Mouse (Mus musculus) cerebellum, postnatal 36 days (tissue): ENCODE results near the gene Obsl1.

Source experiments
- DNase-seq, 2 experiments: peaks; one replicate each; pipeline ENCODE4 v3.0.0; 2021 to 2022; ENCODE audit warnings: mixed read lengths in 2 of 2

Obsl1 gene

GRCm38 (mm10) chr1:75486561-75486960 is 19.7 kb downstream of the Obsl1 start:
- no peak for DNase-seq

- DNase-seq, result no peak
Measured at GRCm38 (mm10) chr1:75480735-75481134, 25.5 kb downstream of the Obsl1 start.

GRCm38 (mm10) chr1:75480036-75480435 is 26.2 kb downstream of the Obsl1 start:
- peak; percentile 37 for DNase-seq

GRCm38 (mm10) chr1:75479635-75479989 is 26.6 kb downstream of the Obsl1 start:
- DNase-seq, result no peak

- DNase-seq, result peak; percentile 96 to 97
Measured at GRCm38 (mm10) chr1:75478916-75479634, 27.2 kb downstream of the Obsl1 start, which contains the start of the genes Chpf and Tmem198. TSS of gene Chpf (minus strand) at chr1:75479307. TSS of gene Tmem198 (plus strand) at chr1:75479532.

- DNase-seq, result peak; percentile 27 to 35
Measured at GRCm38 (mm10) chr1:75478497-75478896, 27.8 kb downstream of the Obsl1 start.

- DNase-seq, result no peak
Measured at GRCm38 (mm10) chr1:75477966-75478290, 28.3 kb downstream of the Obsl1 start.

GRCm38 (mm10) chr1:75477264-75477965 is 28.8 kb downstream of the Obsl1 start:
- DNase-seq, result peak; percentile 95 to 98

- DNase-seq, result no peak
Measured at GRCm38 (mm10) chr1:75476441-75476840, 29.8 kb downstream of the Obsl1 start.

GRCm38 (mm10) chr1:75469287-75469825 is 36.9 kb downstream of the Obsl1 start:
- DNase-seq, result no peak

- DNase-seq, result peak; percentile 83 to 89
Measured at GRCm38 (mm10) chr1:75467215-75467927, 38.9 kb downstream of the Obsl1 start.

GRCm38 (mm10) chr1:75463652-75464204 is 42.5 kb downstream of the Obsl1 start:
- DNase-seq, result no peak

GRCm38 (mm10) chr1:75462636-75463035 is 43.6 kb downstream of the Obsl1 start:
- no peak for DNase-seq

GRCm38 (mm10) chr1:75460297-75460696 is 46.0 kb downstream of the Obsl1 start:
- DNase-seq, result peak in 1 of 2 experiments; percentile 16

GRCm38 (mm10) chr1:75458789-75459684 is 47.2 kb downstream of the Obsl1 start:
- peak in 1 of 2 experiments; percentile 21 for DNase-seq

- DNase-seq, result peak in 1 of 2 experiments; percentile 35
Measured at GRCm38 (mm10) chr1:75458025-75458788, 48.0 kb downstream of the Obsl1 start.

GRCm38 (mm10) chr1:75457710-75458024 is 48.6 kb downstream of the Obsl1 start:
- DNase-seq, result no peak

GRCm38 (mm10) chr1:75456746-75457564 is 49.3 kb downstream of the Obsl1 start:
- DNase-seq, result peak in 1 of 2 experiments; percentile 47

GRCm38 (mm10) chr1:75455948-75456347 is 50.3 kb downstream of the Obsl1 start:
- DNase-seq, result no peak

- DNase-seq, result no peak
Measured at GRCm38 (mm10) chr1:75455433-75455832, 50.8 kb downstream of the Obsl1 start.
